Mouse (Mus musculus) hindbrain, embryonic 11.5 days (tissue): Measurements from ENCODE around the gene Luzp1. TPM values are rescaled to one million over a fixed set of nuclear protein-coding genes. Genes with fewer than 3 reads are reported as not detected.

Experiments used
- ATAC-seq: fragments of 200-750 bp; cut with Nextera tagmentation; 2 replicates; pipeline ENCODE4 v1.8.0; 2017; ENCODE audit warnings: mild to moderate bottlenecking, moderate TSS enrichment, moderate library complexity; ENCODE audit not compliant: low FRiP score
- DNase-seq: peaks from one replicate; pipeline ENCODE4 v3.0.0-alpha.2; 2015; ENCODE audit warnings: low spot score
- H3K27ac ChIP-seq: fragments of 300-500 bp; sonication (generic); 2 replicates; pipeline ENCODE4 v1.5.1; 2014; ENCODE audit warnings: mild to moderate bottlenecking, low read depth, low read length
- H3K27me3 ChIP-seq: fragments of 300-500 bp; sonication (generic); 2 replicates; pipeline ENCODE4 v1.6.1; 2014; ENCODE audit warnings: mild to moderate bottlenecking, low read length, moderate library complexity, mixed read lengths; ENCODE audit not compliant: control insufficient read depth, insufficient read depth
- H3K36me3 ChIP-seq: fragments of 300-500 bp; sonication (generic); 2 replicates; pipeline ENCODE4 v1.6.1; 2014; ENCODE audit warnings: mild to moderate bottlenecking, low read length, moderate library complexity, mixed read lengths; ENCODE audit not compliant: control insufficient read depth, insufficient read depth
- H3K4me1 ChIP-seq: fragments of 300-500 bp; sonication (generic); replicated peaks from 2 replicates; pipeline ENCODE4 v1.6.1; 2014; ENCODE audit warnings: low read length, mixed read lengths; ENCODE audit not compliant: control insufficient read depth, insufficient read depth
- H3K4me2 ChIP-seq: fragments of 300-500 bp; sonication (generic); replicated peaks from 2 replicates; pipeline ENCODE4 v1.6.1; 2014; ENCODE audit warnings: mild to moderate bottlenecking, low read depth, low read length
- H3K4me3 ChIP-seq: fragments of 300-500 bp; sonication (generic); 2 replicates; pipeline ENCODE4 v1.5.1; 2014; ENCODE audit warnings: low read depth, low read length
- H3K9ac ChIP-seq: fragments of 300-500 bp; sonication (generic); 2 replicates; pipeline ENCODE4 v1.6.1; 2014; ENCODE audit warnings: low read depth, low read length
- H3K9me3 ChIP-seq: fragments of 300-500 bp; sonication (generic); 2 replicates; pipeline ENCODE4 v1.6.1; 2016; ENCODE audit warnings: low read length; ENCODE audit not compliant: control insufficient read depth
- WGBS: fragments of 180-500 bp; shearing (Covaris S2); extraction: QIAGEN DNeasy Blood & Tissue Kit; methylation state at CpG from one replicate; pipeline ENCODE4 v1.1.7; 2014; 5-methylcytosine and 5-hydroxymethylcytosine counted together
- polyA plus RNA-seq: library from polyadenylated mRNA; unstranded; fragments of >200 nt; fragmentation: Nextera tagmentation; extraction: Ambion mirVana; gene quantifications from 2 replicates; pipeline ENCODE4 v1.2.1, GENCODE M21; 2014

Luzp1 gene
- polyA plus RNA-seq, 1 experiment from 2014 or later, result 130 TPM

- peaks cover 5% of the 10 kb centered on the region for H3K27me3 ChIP-seq
- H3K27ac ChIP-seq, result no peak overlapping the region
- no peaks in the 10 kb centered on the region for H3K36me3 ChIP-seq
- H3K9me3 ChIP-seq, result no peaks in the 10 kb centered on the region
- DNase-seq (no peak), ATAC-seq (no peak)
- 85% methylated on average over 7 of the region's 7 CpGs for WGBS
- peaks cover 4% of the 10 kb centered on the region; the same call in 1 of the 2 replicates for H3K4me1 ChIP-seq
- H3K4me3 ChIP-seq, result no peak overlapping the region
- H3K4me2 ChIP-seq, result no peak overlapping the region
- no peak overlapping the region for H3K9ac ChIP-seq
These were observed 11.3 kb upstream of the Luzp1 start for GRCm38 (mm10) chr4:136458276-136458675.

GRCm38 (mm10) chr4:136459210-136459609, 10.4 kb upstream of the Luzp1 start:
- Histone ChIP-seq H3K4me2 (no peak overlapping the region), H3K27ac (no peak overlapping the region), H3K36me3 (no peaks in the 10 kb centered on the region), H3K9me3 (no peaks in the 10 kb centered on the region), H3K27me3 (peaks cover 9% of the 10 kb centered on the region), H3K4me1 (peaks cover 4% of the 10 kb centered on the region; the same call in 1 of the 2 replicates), H3K9ac (no peak overlapping the region), H3K4me3 (no peak overlapping the region)
- 79% methylated on average over 12 of the region's 12 CpGs for WGBS
- DNase-seq, result no peak
- ATAC-seq, result no peak

DNA sequence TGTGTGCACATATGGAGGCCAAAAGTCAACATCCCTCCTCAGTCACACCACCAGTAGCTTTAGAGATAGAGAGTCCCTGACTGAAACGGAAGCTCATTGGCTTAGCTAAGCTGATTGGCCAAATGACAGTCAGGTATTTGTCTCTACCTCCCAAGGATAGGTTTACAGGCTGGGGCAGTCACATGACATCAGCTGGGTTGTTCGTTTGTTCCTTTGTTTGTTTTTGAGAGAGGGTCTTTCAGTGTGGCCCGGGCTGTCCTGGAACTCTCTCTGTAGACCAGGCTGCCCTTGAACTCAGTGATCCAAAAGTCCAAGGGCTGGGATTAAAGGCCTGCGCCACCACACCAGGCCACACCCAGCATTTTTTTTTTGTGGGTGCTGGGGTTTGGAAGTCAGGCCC, 8.4 kb upstream of the Luzp1 start:
- H3K27me3 ChIP-seq, result peaks cover 9% of the 10 kb centered on the region
- WGBS, result 28% methylated on average over 4 of the region's 4 CpGs
- ATAC-seq, result no peak

GRCm38 (mm10) chr4:136461761-136462085, 7.8 kb upstream of the Luzp1 start:
- ATAC-seq (no peak), DNase-seq (no peak)
- H3K4me1 ChIP-seq, result peaks cover 4% of the 10 kb centered on the region; the same call in 1 of the 2 replicates
- peak overlapping the region; percentile 60 for H3K4me3 ChIP-seq
- H3K27me3 ChIP-seq, result peaks cover 9% of the 10 kb centered on the region
- WGBS, result 15% methylated on average over 6 of the region's 6 CpGs
- no peak overlapping the region for H3K27ac ChIP-seq
- H3K9ac ChIP-seq, result no peak overlapping the region
- H3K4me2 ChIP-seq, result peak overlapping the region; percentile 98
- no peaks in the 10 kb centered on the region for H3K36me3 ChIP-seq
- no peaks in the 10 kb centered on the region for H3K9me3 ChIP-seq

More for the DNA sequence above, 8.4 kb upstream of the Luzp1 start:
- Histone ChIP-seq H3K27ac (no peak overlapping the region), H3K4me1 (peaks cover 4% of the 10 kb centered on the region; the same call in 1 of the 2 replicates), H3K4me2 (no peak overlapping the region), H3K9me3 (no peaks in the 10 kb centered on the region), H3K36me3 (no peaks in the 10 kb centered on the region), H3K9ac (no peak overlapping the region), H3K4me3 (no peak overlapping the region)
- DNase-seq, result no peak

- under 1% methylated on average over 55 of the region's 64 CpGs for WGBS
These were observed 7.3 kb upstream of the Luzp1 start, which contains the start of gene 6030445D17Rik for GRCm38 (mm10) chr4:136462086-136462838. Gene 6030445D17Rik (plus strand): TSS chr4:136462250.

GRCm38 (mm10) chr4:136462839-136463178, 6.8 kb upstream of the Luzp1 start:
- H3K27ac ChIP-seq, result peak overlapping the region; percentile 27; the same call in 1 of the 2 replicates
- DNase-seq (no peak), ATAC-seq (peak; percentile 30; the same call in 1 of the 2 replicates)

More at GRCm38 (mm10) chr4:136462086-136462838, 7.3 kb upstream of the Luzp1 start, which contains the start of gene 6030445D17Rik:
- H3K36me3 ChIP-seq, result no peaks in the 10 kb centered on the region
- peak within 1 kb of the TSS; percentile 98 for H3K4me2 ChIP-seq
- peak within 1 kb of the TSS; percentile 27; the same call in 1 of the 2 replicates for H3K27ac ChIP-seq
- H3K4me3 ChIP-seq, result peak within 1 kb of the TSS; percentile 60
- peaks cover 9% of the 10 kb centered on the region for H3K27me3 ChIP-seq
- H3K9me3 ChIP-seq, result no peaks in the 10 kb centered on the region
- peaks cover 4% of the 10 kb centered on the region; the same call in 1 of the 2 replicates for H3K4me1 ChIP-seq
- ATAC-seq (peak; percentile 38; the same call in 1 of the 2 replicates), DNase-seq (peak; percentile 72)
- peak within 1 kb of the TSS; percentile 65 for H3K9ac ChIP-seq

DNA sequence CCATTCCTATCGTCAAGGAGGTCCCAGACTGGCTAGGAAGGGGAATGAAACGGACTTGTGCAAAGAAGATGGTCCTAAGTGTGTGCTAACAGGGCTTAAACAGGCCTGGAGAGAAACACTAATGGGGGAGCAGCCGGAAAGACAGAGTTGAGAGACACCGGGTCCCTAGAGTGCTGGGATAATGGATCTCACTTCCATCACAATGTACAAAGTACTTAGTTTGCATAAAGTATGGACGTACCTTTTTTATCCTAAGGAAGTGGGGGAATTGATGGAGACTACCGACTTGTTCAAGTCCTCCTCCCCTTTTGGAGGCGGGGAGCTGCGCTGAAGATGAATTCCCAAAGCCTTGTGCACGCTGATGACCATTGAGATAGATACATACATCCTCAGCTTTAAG, 6.1 kb upstream of the Luzp1 start:
- Histone ChIP-seq H3K9ac (no peak overlapping the region), H3K4me3 (peak overlapping the region; percentile 60), H3K9me3 (no peaks in the 10 kb centered on the region), H3K36me3 (no peaks in the 10 kb centered on the region), H3K4me1 (peaks cover 4% of the 10 kb centered on the region; the same call in 1 of the 2 replicates), H3K4me2 (peak overlapping the region; percentile 98), H3K27ac (no peak overlapping the region), H3K27me3 (peaks cover 9% of the 10 kb centered on the region)
- 17% methylated on average over 9 of the region's 9 CpGs for whole genome bisulfite sequencing
- no peak for ATAC-seq
- no peak for DNase-seq

More at GRCm38 (mm10) chr4:136462839-136463178, 6.8 kb upstream of the Luzp1 start:
- WGBS, result 1% methylated on average over 8 of the region's 8 CpGs
- Histone ChIP-seq H3K27me3 (peaks cover 9% of the 10 kb centered on the region), H3K4me2 (peak overlapping the region; percentile 98), H3K9ac (peak overlapping the region; percentile 65), H3K9me3 (no peaks in the 10 kb centered on the region), H3K4me1 (peaks cover 4% of the 10 kb centered on the region; the same call in 1 of the 2 replicates), H3K4me3 (peak overlapping the region; percentile 60), H3K36me3 (no peaks in the 10 kb centered on the region)

DNA sequence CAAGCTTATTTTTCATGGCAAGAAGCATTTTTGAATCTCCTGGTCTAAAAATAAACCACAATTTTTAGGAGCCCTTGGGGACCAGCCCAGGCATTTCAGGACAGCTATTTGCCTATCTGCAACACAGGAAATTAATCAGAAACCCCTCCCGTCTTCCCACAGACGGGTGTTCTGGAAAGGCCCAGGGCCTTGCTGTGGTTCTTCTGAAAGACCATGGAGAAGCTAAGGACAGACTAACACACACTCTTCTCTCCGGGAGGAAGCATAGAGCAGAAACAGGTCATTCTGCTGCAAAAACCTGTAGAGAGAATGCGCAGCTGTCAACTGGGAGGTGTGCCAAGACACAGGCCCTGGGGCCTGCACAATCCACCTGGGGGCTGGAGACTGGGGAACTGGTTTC, 3.3 kb upstream of the Luzp1 start:
- DNase-seq, result no peak
- no peak overlapping the region for H3K27ac ChIP-seq
- ATAC-seq, result no peak
- 78% methylated on average over 4 of the region's 4 CpGs for WGBS
- H3K4me1 ChIP-seq, result peaks cover 4% of the 10 kb centered on the region; the same call in 1 of the 2 replicates
- no peak overlapping the region for H3K4me2 ChIP-seq
- no peak overlapping the region for H3K4me3 ChIP-seq
- H3K9ac ChIP-seq, result no peak overlapping the region
- no peaks in the 10 kb centered on the region for H3K9me3 ChIP-seq
- H3K36me3 ChIP-seq, result no peaks in the 10 kb centered on the region
- H3K27me3 ChIP-seq, result peaks cover 9% of the 10 kb centered on the region
